Mouse (Mus musculus) layer of hippocampus, postnatal 25 days (tissue): ENCODE measurements around the gene Spcs2. TPM values are rescaled to one million over a fixed set of nuclear protein-coding genes. Genes with fewer than 3 reads are reported as not detected.

Experiments used
- DNase-seq, 2 experiments: peaks; one replicate each; pipeline ENCODE4 v3.0.0; 2022; ENCODE audit warnings: mixed read lengths in 2 of 2, low spot score in 1 of 2; ENCODE audit errors: extremely low spot score in 1 of 2
- total RNA-seq, 2 experiments: library from RNA; stranded (reverse); gene quantifications; 2 replicates each; pipeline ENCODE4 v1.2.3; 2021

Spcs2 gene
- total RNA-seq, 2 experiments from 2014 or later: 89.9 to 104 TPM

DNA sequence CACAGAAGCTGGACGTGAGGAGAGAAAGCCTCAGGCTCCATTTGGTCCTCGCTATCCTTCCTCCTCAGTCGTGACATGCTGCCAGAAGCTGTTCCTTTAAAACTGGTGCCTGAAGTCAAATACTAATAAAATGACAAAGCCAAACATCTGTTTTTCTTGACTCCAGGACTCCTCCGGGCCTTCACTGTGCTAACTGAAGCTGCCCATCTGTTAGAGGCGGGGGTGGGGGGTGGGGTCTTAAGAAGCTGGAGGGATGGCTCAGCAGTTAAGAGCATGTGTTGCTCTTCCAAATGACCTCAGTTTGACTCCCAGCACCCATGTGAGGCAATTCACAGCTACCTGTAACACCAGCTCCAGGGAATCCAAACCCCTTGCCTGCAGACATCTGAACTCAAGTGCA lies 74.7 kb downstream of the Spcs2 start:
- DNase-seq: no peak

DNA sequence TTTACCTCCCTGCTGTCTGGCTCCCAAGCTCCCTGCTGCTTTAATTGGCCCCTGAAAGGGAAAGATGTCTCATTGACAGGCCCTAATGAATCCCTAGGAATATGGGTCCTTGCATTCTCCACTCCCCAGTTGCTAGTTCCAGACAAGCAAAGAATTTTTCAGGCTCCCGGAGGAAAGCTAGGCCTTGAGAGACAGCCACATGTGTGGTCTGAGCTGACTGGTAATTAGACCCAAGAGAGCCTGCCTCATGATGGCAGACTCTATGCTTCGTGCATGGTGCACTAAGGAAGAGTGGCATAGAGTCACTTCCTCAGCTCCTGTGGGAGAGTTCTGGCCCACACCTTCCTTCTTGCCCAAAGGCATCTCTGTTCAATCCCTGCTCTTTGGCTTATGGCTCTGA lies 75.3 kb downstream of the Spcs2 start:
- DNase-seq: no peak

Other genes with a start within 250 kb of the Spcs2 start
- gene Tpbgl, start 236.4 kb downstream of the Spcs2 start, total RNA-seq: 1 to 10 TPM; 6.1 TPM
- gene Slco2b1, start 152.1 kb downstream of the Spcs2 start, total RNA-seq: 10 to 100 TPM; 13.0 to 17.1 TPM
- gene Olfr520, start 133.2 kb downstream of the Spcs2 start, total RNA-seq: not detected
- gene Olfr521, start 100.0 kb downstream of the Spcs2 start, total RNA-seq: not detected
- gene Neu3, start 35.0 kb downstream of the Spcs2 start, total RNA-seq: 1 to 10 TPM; 2.8 to 2.9 TPM
- 1 to 10 TPM in 1 of 2 experiments, under 1 TPM in 1; 0.94 to 1.1 TPM for gene Xrra1, start 4.3 kb downstream of the Spcs2 start, total RNA-seq
- 10 to 100 TPM; 24.0 to 25.5 TPM for gene Rnf169, start 117.0 kb upstream of the Spcs2 start, total RNA-seq
- gene Chrdl2, start 142.7 kb upstream of the Spcs2 start, total RNA-seq: under 1 TPM; 0.15 to 0.38 TPM